Mouse (Mus musculus) ovary, adult 18-20 months (tissue): Measurements from ENCODE around the gene Hist1h4h.

Experiments used
- DNase-seq: peaks from one replicate; pipeline ENCODE4 v3.0.0; 2022; ENCODE audit warnings: low spot score, mixed read lengths

The Hist1h4h gene

GRCm38 (mm10) chr13:23513517-23513916 lies 17.3 kb upstream of the Hist1h4h start:
- DNase-seq: no peak

- DNase-seq: no peak
Observed at GRCm38 (mm10) chr13:23515281-23515680, 15.6 kb upstream of the Hist1h4h start.

- DNase-seq: no peak
Observed at GRCm38 (mm10) chr13:23515826-23516620, 14.8 kb upstream of the Hist1h4h start.

- no peak for DNase-seq
Observed at GRCm38 (mm10) chr13:23516822-23517602, 13.8 kb upstream of the Hist1h4h start.

GRCm38 (mm10) chr13:23517603-23518294 lies 13.1 kb upstream of the Hist1h4h start:
- DNase-seq: peak; percentile 72

GRCm38 (mm10) chr13:23518295-23518603 lies 12.6 kb upstream of the Hist1h4h start:
- DNase-seq: no peak

GRCm38 (mm10) chr13:23518885-23519284 lies 12.0 kb upstream of the Hist1h4h start:
- peak; percentile 40 for DNase-seq

GRCm38 (mm10) chr13:23519416-23519815 lies 11.4 kb upstream of the Hist1h4h start:
- peak; percentile 53 for DNase-seq

GRCm38 (mm10) chr13:23521703-23522102 lies 9.1 kb upstream of the Hist1h4h start:
- peak; percentile 51 for DNase-seq

GRCm38 (mm10) chr13:23523976-23524375 lies 6.9 kb upstream of the Hist1h4h start:
- DNase-seq: no peak

GRCm38 (mm10) chr13:23524654-23525053 lies 6.2 kb upstream of the Hist1h4h start:
- DNase-seq: peak; percentile 61

- no peak for DNase-seq
Observed at GRCm38 (mm10) chr13:23525901-23526300, 4.9 kb upstream of the Hist1h4h start.

GRCm38 (mm10) chr13:23526312-23526711 lies 4.5 kb upstream of the Hist1h4h start:
- DNase-seq: peak; percentile 75

GRCm38 (mm10) chr13:23529005-23529404 lies 1.8 kb upstream of the Hist1h4h start:
- DNase-seq: no peak

- DNase-seq: no peak
Observed at GRCm38 (mm10) chr13:23529480-23530165, 1.2 kb upstream of the Hist1h4h start.

- DNase-seq: no peak
Observed at GRCm38 (mm10) chr13:23530181-23530900, 509 bp upstream of the Hist1h4h start.

- DNase-seq: no peak
Observed at GRCm38 (mm10) chr13:23532262-23533075, 1.6 kb downstream of the Hist1h4h start.

GRCm38 (mm10) chr13:23533560-23534367 lies 2.9 kb downstream of the Hist1h4h start, which contains the start of gene Hist1h2af:
Gene Hist1h2af (plus strand): TSS chr13:23533906.
- DNase-seq: peak; percentile 63

GRCm38 (mm10) chr13:23534368-23535131 lies 3.7 kb downstream of the Hist1h4h start:
- no peak for DNase-seq
